Mouse (Mus musculus) embryo, embryonic 11 days (tissue): Measurements from ENCODE around the gene Rfpl4.
"Not testable (repeated sequence)": the region's sequence is repeated elsewhere in the genome, so short reads cannot be mapped to it uniquely, and the experiment has no call there.

Experiments
- DNase-seq: peaks from one replicate; pipeline ENCODE4 v3.0.0-alpha.2; 2015

Rfpl4 gene

DNA sequence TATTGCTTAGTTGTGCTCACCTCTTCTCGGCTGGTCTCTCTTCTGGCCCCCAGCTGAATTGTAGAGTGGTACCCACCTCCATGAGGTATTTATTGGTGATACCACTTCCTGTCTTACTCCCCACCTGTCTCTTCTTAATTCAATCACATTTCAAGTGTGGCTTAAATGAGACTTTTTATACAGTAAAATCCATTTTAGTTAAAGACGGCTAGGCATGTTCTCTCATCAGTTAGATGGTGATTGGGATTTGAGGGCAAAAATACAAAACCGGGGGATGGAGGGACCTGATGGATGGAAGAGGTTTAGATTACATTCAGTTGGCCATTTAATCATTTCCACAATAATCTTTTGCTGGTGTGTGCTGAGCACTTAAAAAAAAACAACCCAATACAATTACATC is at the start of gene Rfpl4:
Gene Rfpl4, minus strand, starts transcription at position 101 of the 400 bp plus-strand sequence.
- no peak for DNase-seq

- not testable (repeated sequence) for DNase-seq
Observed at GRCm38 (mm10) chr7:5149570-5149969, 32.8 kb upstream of the Rfpl4 start, which contains the start of gene Vmn1r55. TSS of gene Vmn1r55 (minus strand) at chr7:5149670.

DNA sequence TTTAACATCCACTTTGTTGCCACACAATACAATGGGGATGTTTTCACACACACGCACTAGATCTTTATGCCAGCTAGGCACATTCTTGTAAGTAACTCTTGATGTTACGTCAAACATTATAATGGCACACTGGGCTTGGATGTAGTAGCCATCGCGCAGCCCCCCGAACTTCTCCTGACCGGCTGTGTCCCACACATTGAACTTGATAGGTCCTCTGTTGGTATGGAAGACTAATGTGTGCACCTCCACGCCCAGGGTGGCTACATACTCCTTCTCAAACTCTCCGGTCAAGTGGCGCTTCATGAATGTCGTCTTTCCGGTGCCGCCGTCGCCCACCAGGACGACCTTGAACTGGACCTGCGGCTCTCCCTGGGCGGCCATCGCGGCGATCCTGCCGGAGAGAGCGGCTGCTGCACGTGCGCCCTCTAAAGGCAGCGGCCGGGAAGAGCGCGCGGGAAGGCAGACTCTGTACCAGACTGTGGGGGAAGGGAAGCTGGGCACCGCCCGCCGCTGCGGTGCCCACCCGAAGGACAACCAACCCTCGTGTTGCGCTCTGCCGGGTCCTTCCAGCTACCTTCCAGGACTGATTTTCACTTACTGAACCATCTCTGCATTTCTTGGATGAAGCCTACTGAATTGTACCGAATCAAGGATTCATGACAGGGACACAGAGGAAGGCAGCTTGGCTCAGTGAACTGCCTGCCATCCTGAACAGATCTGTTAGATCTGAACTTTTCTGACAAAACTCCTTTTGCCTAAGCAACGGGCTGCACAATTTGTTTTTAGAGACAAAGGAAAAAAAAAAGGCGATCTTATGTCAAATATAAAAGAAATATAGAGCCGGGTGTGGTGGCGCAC is 9.0 kb upstream of the Rfpl4 start, which contains the start of gene Rasl2-9:
Gene Rasl2-9, minus strand, starts transcription at position 402 of the 858 bp plus-strand sequence.
- peak; percentile 76 for DNase-seq

DNA sequence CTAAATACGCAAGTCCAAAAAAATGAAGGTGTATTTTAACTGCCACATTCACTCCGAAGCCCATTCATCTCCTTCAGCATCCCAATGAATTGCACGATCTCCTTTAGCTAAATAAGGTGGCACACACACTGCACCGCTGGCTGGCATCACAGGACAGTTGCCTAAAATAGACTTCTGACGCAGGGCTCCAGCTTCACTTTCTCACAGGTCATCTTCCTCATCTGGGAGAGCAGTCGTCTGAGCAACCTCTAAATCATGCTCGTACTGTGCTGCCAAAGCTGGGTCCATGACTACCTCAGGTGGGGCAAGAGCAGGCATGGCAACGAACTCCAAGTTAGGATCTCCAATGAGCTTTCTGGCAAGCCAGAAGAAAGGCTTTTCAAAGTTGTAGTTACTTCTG is 8.3 kb upstream of the Rfpl4 start:
- no peak for DNase-seq

GRCm38 (mm10) chr7:5112701-5113100 is 4.0 kb downstream of the Rfpl4 start:
- DNase-seq, result no peak

- no peak for DNase-seq
Observed at GRCm38 (mm10) chr7:5109301-5109700, 7.4 kb downstream of the Rfpl4 start.

- no peak for DNase-seq
Observed at GRCm38 (mm10) chr7:5108272-5108671, 8.5 kb downstream of the Rfpl4 start.

DNA sequence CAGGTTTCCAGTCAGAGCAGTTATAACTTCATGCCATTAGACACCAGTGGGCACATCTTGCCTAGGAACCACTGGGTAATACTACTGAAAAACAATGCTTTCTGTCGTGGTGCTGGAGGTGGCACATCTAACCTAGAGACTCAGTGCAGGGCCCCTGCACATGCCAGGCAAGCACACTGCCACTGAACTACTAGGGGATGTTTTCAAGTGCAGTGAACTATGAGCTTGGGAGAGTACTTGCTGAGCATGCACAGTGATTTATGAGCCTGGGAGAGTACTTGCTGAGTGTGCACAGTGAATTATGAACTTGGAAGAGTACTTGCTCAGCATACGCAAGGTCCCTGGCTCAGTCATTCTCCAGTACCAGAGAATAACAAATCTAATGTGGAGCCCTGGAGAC is 14.2 kb downstream of the Rfpl4 start:
- DNase-seq, result no peak

- no peak for DNase-seq
Observed at GRCm38 (mm10) chr7:5101066-5101663, 15.6 kb downstream of the Rfpl4 start.

DNA sequence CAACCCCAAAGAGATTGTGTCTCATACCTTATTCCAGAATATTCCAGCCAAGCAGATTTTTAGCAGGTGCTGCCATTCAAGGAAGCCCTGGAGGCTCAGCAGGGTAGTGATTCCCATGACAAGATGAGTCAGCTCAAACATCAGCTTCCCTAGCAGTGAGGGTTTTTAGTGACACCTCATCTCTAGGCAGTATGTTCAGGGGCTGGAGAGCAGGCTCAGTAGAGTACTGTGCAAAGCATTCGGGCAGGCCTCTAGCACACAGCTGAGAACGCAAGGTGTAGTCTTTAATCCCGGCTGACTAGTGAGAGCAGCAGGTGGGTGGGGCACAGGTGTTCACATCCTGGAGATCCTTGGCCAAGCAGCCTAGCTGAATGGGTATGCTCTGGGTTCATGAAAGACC is 17.0 kb downstream of the Rfpl4 start:
- no peak for DNase-seq

- no peak for DNase-seq
Observed at GRCm38 (mm10) chr7:5098769-5099168, 18.0 kb downstream of the Rfpl4 start.

- no peak for DNase-seq
Observed at GRCm38 (mm10) chr7:5092831-5093510, 23.8 kb downstream of the Rfpl4 start.

GRCm38 (mm10) chr7:5092381-5092780 is 24.4 kb downstream of the Rfpl4 start:
- DNase-seq, result no peak

DNA sequence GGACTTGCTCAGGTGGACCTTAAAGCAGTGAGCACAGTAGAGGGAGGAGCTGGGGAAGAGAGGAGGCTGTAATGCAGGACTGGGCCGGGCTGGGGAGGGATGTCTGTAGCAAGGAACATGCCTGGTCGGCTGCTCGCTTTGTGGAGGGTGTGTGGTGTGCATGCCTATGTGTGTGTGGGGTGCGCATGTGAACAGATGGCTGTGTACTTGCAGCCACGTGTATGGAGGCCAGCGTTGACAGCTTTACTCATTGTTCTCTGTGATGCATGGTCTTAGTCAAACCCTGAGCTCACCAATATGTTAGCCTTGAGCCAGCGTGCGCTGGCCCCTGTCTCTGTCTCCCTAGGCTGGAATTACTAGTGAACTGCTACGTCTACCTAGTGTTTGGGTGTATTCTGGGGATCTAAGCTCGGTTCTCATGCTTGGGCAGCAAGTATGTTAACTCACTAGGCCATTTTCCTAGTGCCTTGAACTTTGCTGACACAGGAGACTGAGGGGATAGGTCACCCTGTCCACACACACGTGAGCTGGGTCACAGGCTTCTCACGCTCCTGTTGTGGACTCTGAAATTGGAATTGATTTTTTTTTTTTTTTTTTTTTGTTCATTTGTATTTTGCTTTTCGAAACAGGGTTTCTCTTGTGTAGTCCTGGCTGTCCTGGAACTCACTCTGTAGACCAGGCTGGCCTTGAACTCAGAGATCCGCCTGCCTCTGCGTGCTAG is 25.6 kb downstream of the Rfpl4 start:
- no peak for DNase-seq

- DNase-seq, result no peak
Observed at GRCm38 (mm10) chr7:5089853-5090252, 26.9 kb downstream of the Rfpl4 start.

- DNase-seq, result no peak
Observed at GRCm38 (mm10) chr7:5087886-5088285, 28.9 kb downstream of the Rfpl4 start.

GRCm38 (mm10) chr7:5086921-5087440 is 29.8 kb downstream of the Rfpl4 start:
- no peak for DNase-seq

- no peak for DNase-seq
Observed at GRCm38 (mm10) chr7:5085512-5085911, 31.2 kb downstream of the Rfpl4 start.

- no peak for DNase-seq
Observed at GRCm38 (mm10) chr7:5083325-5084105, 33.2 kb downstream of the Rfpl4 start.

DNA sequence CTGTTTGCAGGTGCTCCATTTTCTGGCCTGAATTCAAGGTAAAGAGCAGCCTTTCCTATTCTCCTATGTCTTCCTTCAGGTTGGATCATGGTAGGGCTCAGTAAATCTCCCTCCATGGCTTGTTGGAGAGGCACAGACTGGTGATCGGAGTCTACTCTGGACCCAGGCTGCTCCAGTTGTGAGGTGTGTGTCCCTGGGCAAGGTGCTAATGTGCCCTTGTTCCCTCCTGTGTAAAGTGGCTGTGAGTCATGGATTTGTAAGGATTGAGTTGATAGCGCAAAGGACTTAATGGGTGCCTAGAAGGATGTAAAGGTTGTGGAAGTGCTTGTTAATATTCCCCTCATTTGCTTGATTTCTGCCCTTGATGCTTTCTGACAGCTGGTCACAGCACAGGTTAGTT is 34.8 kb downstream of the Rfpl4 start:
- no peak for DNase-seq

DNA sequence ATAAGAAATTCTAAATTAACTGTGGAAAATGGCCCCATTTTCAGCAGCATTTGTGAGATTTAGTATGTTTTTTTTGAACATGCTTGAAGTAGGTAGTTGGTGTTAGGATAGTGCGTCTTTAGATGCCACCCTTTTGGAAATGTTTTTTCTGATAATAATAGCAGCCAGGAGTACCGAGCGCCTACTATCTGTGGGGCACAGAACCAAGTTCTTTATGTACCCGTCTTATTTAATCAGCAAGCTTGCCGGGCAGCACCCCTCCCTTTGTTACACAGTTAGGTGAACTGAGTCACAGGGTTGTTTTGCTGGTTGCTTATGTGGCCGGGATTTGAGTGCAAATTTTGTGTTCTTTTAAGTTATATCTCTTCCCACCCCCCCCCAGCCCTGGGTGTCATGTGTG is 35.5 kb downstream of the Rfpl4 start:
- DNase-seq, result no peak

DNA sequence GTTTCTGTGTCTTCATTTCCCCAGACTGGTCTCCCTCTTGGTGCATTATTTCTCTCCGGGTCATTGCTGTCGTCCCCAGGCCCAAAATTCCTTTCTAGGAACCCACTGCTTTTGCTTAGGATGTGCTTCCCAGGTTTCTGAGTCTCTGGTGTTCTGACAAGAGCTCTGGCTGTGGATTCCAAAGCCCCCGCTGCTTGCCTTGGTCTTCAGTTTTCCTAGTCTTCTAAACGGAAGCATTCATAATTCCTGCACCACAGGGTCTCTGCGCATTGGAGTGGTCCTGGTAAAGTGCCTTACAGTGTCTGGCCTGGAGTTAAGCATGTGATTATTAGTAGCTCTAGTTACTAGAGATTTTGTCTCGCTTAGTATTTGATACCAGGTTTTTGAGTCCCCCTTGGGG is 35.9 kb downstream of the Rfpl4 start:
- peak; percentile 18 for DNase-seq
